Mouse (Mus musculus) midbrain, embryonic 16.5 days (tissue): Measurements from ENCODE around the gene Ifrd2. TPM values are rescaled to one million over a fixed set of nuclear protein-coding genes. Genes with fewer than 3 reads are reported as not detected.

ENCODE experiments used
- ATAC-seq: fragments of 200-750 bp; cut with Nextera tagmentation; 2 replicates; pipeline ENCODE4 v1.8.0; 2017; ENCODE audit warnings: moderate TSS enrichment
- H3K27ac ChIP-seq: fragments of 300-500 bp; sonication (generic); 2 replicates; pipeline ENCODE4 v1.5.1; 2014; ENCODE audit warnings: mild to moderate bottlenecking, low read length, mixed read lengths
- H3K27me3 ChIP-seq: fragments of 300-500 bp; sonication (generic); 2 replicates; pipeline ENCODE4 v1.6.1; 2014; ENCODE audit warnings: low read depth, low read length, mixed read lengths; ENCODE audit not compliant: control insufficient read depth, insufficient read depth
- H3K36me3 ChIP-seq: fragments of 300-500 bp; sonication (generic); 2 replicates; pipeline ENCODE4 v1.6.1; 2014; ENCODE audit warnings: mild to moderate bottlenecking, low read length, moderate library complexity, mixed read lengths; ENCODE audit not compliant: control insufficient read depth, insufficient read depth
- H3K4me1 ChIP-seq: fragments of 300-500 bp; sonication (generic); 2 replicates; pipeline ENCODE4 v1.6.1; 2014; ENCODE audit warnings: mild to moderate bottlenecking, low read length, mixed read lengths; ENCODE audit not compliant: control insufficient read depth, insufficient read depth
- H3K4me2 ChIP-seq: fragments of 300-500 bp; sonication (generic); 2 replicates; pipeline ENCODE4 v1.6.1; 2014; ENCODE audit warnings: mild to moderate bottlenecking, low read length, mixed read lengths
- H3K4me3 ChIP-seq: fragments of 300-500 bp; sonication (generic); 2 replicates; pipeline ENCODE4 v1.5.1; 2014; ENCODE audit warnings: low read depth, mild to moderate bottlenecking, low read length, moderate library complexity, mixed read lengths
- H3K9ac ChIP-seq: fragments of 300-500 bp; sonication (generic); 2 replicates; pipeline ENCODE4 v1.6.1; 2014; ENCODE audit warnings: low read depth, low read length, mixed read lengths
- H3K9me3 ChIP-seq: fragments of 300-500 bp; sonication (generic); replicated peaks from 2 replicates; pipeline ENCODE4 v1.6.1; 2014; ENCODE audit warnings: mild to moderate bottlenecking, low read length, mixed read lengths; ENCODE audit not compliant: control insufficient read depth, poor library complexity, severe bottlenecking
- WGBS: fragments of 180-500 bp; shearing (Covaris S2); extraction: QIAGEN DNeasy Blood & Tissue Kit; methylation state at CpG from one replicate; pipeline ENCODE4 v1.1.7; 2014; 5-methylcytosine and 5-hydroxymethylcytosine counted together
- polyA plus RNA-seq: library from polyadenylated mRNA; unstranded; fragments of >200 nt; fragmentation: Nextera tagmentation; extraction: Ambion mirVana; gene quantifications from 2 replicates; pipeline ENCODE4 v1.2.1, GENCODE M21; 2015

Ifrd2 gene
- polyA plus RNA-seq, 1 experiment from 2014 or later: 14.6 TPM

- Histone ChIP-seq H3K4me2 (peak overlapping the region; percentile 97), H3K27ac (no peak overlapping the region), H3K36me3 (peaks cover 34% of the 10 kb centered on the region), H3K9ac (no peak overlapping the region), H3K4me3 (peak overlapping the region; percentile 69), H3K27me3 (no peaks in the 10 kb centered on the region), H3K4me1 (peaks cover 35% of the 10 kb centered on the region), H3K9me3 (no peaks in the 10 kb centered on the region)
- no peak for ATAC-seq
- WGBS: 50% methylated on average over 8 of the region's 8 CpGs
Observed at GRCm38 (mm10) chr9:107542721-107543120, 44.7 kb upstream of the Ifrd2 start.

GRCm38 (mm10) chr9:107543299-107543698 is 44.1 kb upstream of the Ifrd2 start:
- Histone ChIP-seq H3K27me3 (no peaks in the 10 kb centered on the region), H3K27ac (no peak overlapping the region), H3K9ac (no peak overlapping the region), H3K36me3 (peaks cover 32% of the 10 kb centered on the region), H3K4me2 (no peak overlapping the region), H3K9me3 (no peaks in the 10 kb centered on the region), H3K4me1 (peaks cover 35% of the 10 kb centered on the region), H3K4me3 (no peak overlapping the region)
- ATAC-seq: no peak
- WGBS: 90% methylated on average over 11 of the region's 11 CpGs

GRCm38 (mm10) chr9:107544196-107544700 is 43.2 kb upstream of the Ifrd2 start:
- Histone ChIP-seq H3K27me3 (peaks cover under 1% of the 10 kb centered on the region; the same call in 1 of the 2 replicates), H3K4me2 (no peak overlapping the region), H3K4me3 (no peak overlapping the region), H3K27ac (no peak overlapping the region), H3K9ac (no peak overlapping the region), H3K9me3 (no peaks in the 10 kb centered on the region), H3K4me1 (peaks cover 35% of the 10 kb centered on the region), H3K36me3 (peaks cover 24% of the 10 kb centered on the region)
- WGBS: 95% methylated on average over 17 of the region's 17 CpGs
- no peak for ATAC-seq

- peaks cover 5% of the 10 kb centered on the region; the same call in 1 of the 2 replicates for H3K27me3 ChIP-seq
- no peak overlapping the region for H3K9ac ChIP-seq
- no peak overlapping the region for H3K27ac ChIP-seq
- H3K9me3 ChIP-seq: no peaks in the 10 kb centered on the region
- peaks cover 19% of the 10 kb centered on the region for H3K36me3 ChIP-seq
- H3K4me2 ChIP-seq: no peak overlapping the region
- H3K4me3 ChIP-seq: no peak overlapping the region
- H3K4me1 ChIP-seq: peaks cover 35% of the 10 kb centered on the region
- no peak for ATAC-seq
- WGBS: 96% methylated on average over 12 of the region's 12 CpGs
Observed at GRCm38 (mm10) chr9:107544729-107545128, 42.7 kb upstream of the Ifrd2 start.

- Histone ChIP-seq H3K4me3 (no peak overlapping the region), H3K27ac (no peak overlapping the region), H3K27me3 (peaks cover 9% of the 10 kb centered on the region), H3K4me1 (peaks cover 34% of the 10 kb centered on the region), H3K36me3 (peaks cover 15% of the 10 kb centered on the region; the same call in 1 of the 2 replicates), H3K9ac (no peak overlapping the region), H3K9me3 (no peaks in the 10 kb centered on the region), H3K4me2 (no peak overlapping the region)
- WGBS: 92% methylated on average over 10 of the region's 10 CpGs
- ATAC-seq: no peak
Observed at GRCm38 (mm10) chr9:107545199-107545598, 42.2 kb upstream of the Ifrd2 start.

GRCm38 (mm10) chr9:107545602-107546001 is 41.8 kb upstream of the Ifrd2 start:
- 9% methylated on average over 3 of the region's 3 CpGs for WGBS
- Histone ChIP-seq H3K9ac (no peak overlapping the region), H3K27me3 (peaks cover 13% of the 10 kb centered on the region), H3K36me3 (peaks cover 15% of the 10 kb centered on the region; the same call in 1 of the 2 replicates), H3K9me3 (no peaks in the 10 kb centered on the region), H3K4me3 (no peak overlapping the region), H3K4me2 (no peak overlapping the region), H3K27ac (no peak overlapping the region), H3K4me1 (peaks cover 30% of the 10 kb centered on the region)
- no peak for ATAC-seq

GRCm38 (mm10) chr9:107547026-107547425 is 40.4 kb upstream of the Ifrd2 start, which contains the start of gene Zmynd10:
TSS of gene Zmynd10 (plus strand) at chr9:107547298.
- Histone ChIP-seq H3K4me1 (peaks cover 27% of the 10 kb centered on the region), H3K4me2 (peak within 1 kb of the TSS; percentile 56), H3K9me3 (no peaks in the 10 kb centered on the region), H3K9ac (peak within 1 kb of the TSS; percentile 37), H3K27ac (peak within 1 kb of the TSS; percentile 44), H3K4me3 (peak within 1 kb of the TSS; percentile 10; the same call in 1 of the 2 replicates), H3K27me3 (peaks cover 23% of the 10 kb centered on the region), H3K36me3 (peaks cover 15% of the 10 kb centered on the region; the same call in 1 of the 2 replicates)
- WGBS: 3% methylated on average over 20 of the region's 20 CpGs
- peak; percentile 59; the same call in 1 of the 2 replicates for ATAC-seq

- WGBS: 82% methylated on average over 5 of the region's 5 CpGs
- Histone ChIP-seq H3K9ac (no peak overlapping the region), H3K4me2 (no peak overlapping the region), H3K36me3 (peaks cover 15% of the 10 kb centered on the region; the same call in 1 of the 2 replicates), H3K4me3 (no peak overlapping the region), H3K9me3 (no peaks in the 10 kb centered on the region), H3K27me3 (peaks cover 31% of the 10 kb centered on the region), H3K27ac (no peak overlapping the region), H3K4me1 (peaks cover 21% of the 10 kb centered on the region)
- ATAC-seq: no peak
Observed at GRCm38 (mm10) chr9:107547957-107548356, 39.5 kb upstream of the Ifrd2 start.

GRCm38 (mm10) chr9:107548820-107549219 is 38.6 kb upstream of the Ifrd2 start:
- Histone ChIP-seq H3K27me3 (peaks cover 33% of the 10 kb centered on the region), H3K4me2 (no peak overlapping the region), H3K27ac (no peak overlapping the region), H3K9ac (no peak overlapping the region), H3K4me3 (no peak overlapping the region), H3K36me3 (peaks cover 11% of the 10 kb centered on the region; the same call in 1 of the 2 replicates), H3K4me1 (peaks cover 27% of the 10 kb centered on the region), H3K9me3 (no peaks in the 10 kb centered on the region)
- 91% methylated on average over 10 of the region's 10 CpGs for WGBS
- ATAC-seq: no peak
